Mouse (Mus musculus) heart, embryonic 15.5 days (tissue): ENCODE data around the gene Slc12a3. TPM values are rescaled to one million over a fixed set of nuclear protein-coding genes. Genes with fewer than 3 reads are reported as not detected.

Source experiments
- ATAC-seq: fragments of 200-750 bp; cut with Nextera tagmentation; replicated peaks from 2 replicates; pipeline ENCODE4 v1.8.0; 2017; ENCODE audit warnings: low read depth, moderate TSS enrichment; ENCODE audit not compliant: insufficient number of reproducible peaks, insufficient read depth, low FRiP score
- H3K27ac ChIP-seq: fragments of 300-500 bp; sonication (generic); 2 replicates; pipeline ENCODE4 v1.5.1; 2015; ENCODE audit warnings: mild to moderate bottlenecking, inconsistent platforms
- H3K27me3 ChIP-seq: fragments of 300-500 bp; sonication (generic); 2 replicates; pipeline ENCODE4 v1.6.1; 2015; ENCODE audit warnings: inconsistent platforms
- H3K36me3 ChIP-seq: fragments of 300-500 bp; sonication (generic); 2 replicates; pipeline ENCODE4 v1.6.1; 2015; ENCODE audit warnings: mild to moderate bottlenecking, inconsistent platforms
- H3K4me1 ChIP-seq: fragments of 300-500 bp; sonication (generic); replicated peaks from 2 replicates; pipeline ENCODE4 v1.6.1; 2015; ENCODE audit warnings: inconsistent platforms
- H3K4me2 ChIP-seq: fragments of 300-500 bp; sonication (generic); 2 replicates; pipeline ENCODE4 v1.6.1; 2015; ENCODE audit warnings: inconsistent platforms, mild to moderate bottlenecking, moderate library complexity
- H3K4me3 ChIP-seq: fragments of 300-500 bp; sonication (generic); 2 replicates; pipeline ENCODE4 v1.5.1; 2015; ENCODE audit warnings: mild to moderate bottlenecking, inconsistent platforms
- H3K9ac ChIP-seq: fragments of 300-500 bp; sonication (generic); 2 replicates; pipeline ENCODE4 v1.6.1; 2015; ENCODE audit warnings: mild to moderate bottlenecking, inconsistent platforms
- H3K9me3 ChIP-seq: fragments of 300-500 bp; sonication (generic); replicated peaks from 2 replicates; pipeline ENCODE4 v1.6.1; 2016; ENCODE audit warnings: inconsistent platforms
- WGBS: fragments of 180-500 bp; shearing (Covaris S2); methylation state at CpG from one replicate; pipeline ENCODE4 v1.1.7; 2015; ENCODE audit warnings: mixed read lengths; 5-methylcytosine and 5-hydroxymethylcytosine counted together
- polyA plus RNA-seq: library from polyadenylated mRNA; unstranded; fragments of >200 nt; fragmentation: Nextera tagmentation; extraction: Ambion mirVana; gene quantifications from 2 replicates; pipeline ENCODE4 v1.2.1, GENCODE M21; 2015

The Slc12a3 gene
- polyA plus RNA-seq, result 0.15 and 0.20 TPM in 2 replicates

DNA sequence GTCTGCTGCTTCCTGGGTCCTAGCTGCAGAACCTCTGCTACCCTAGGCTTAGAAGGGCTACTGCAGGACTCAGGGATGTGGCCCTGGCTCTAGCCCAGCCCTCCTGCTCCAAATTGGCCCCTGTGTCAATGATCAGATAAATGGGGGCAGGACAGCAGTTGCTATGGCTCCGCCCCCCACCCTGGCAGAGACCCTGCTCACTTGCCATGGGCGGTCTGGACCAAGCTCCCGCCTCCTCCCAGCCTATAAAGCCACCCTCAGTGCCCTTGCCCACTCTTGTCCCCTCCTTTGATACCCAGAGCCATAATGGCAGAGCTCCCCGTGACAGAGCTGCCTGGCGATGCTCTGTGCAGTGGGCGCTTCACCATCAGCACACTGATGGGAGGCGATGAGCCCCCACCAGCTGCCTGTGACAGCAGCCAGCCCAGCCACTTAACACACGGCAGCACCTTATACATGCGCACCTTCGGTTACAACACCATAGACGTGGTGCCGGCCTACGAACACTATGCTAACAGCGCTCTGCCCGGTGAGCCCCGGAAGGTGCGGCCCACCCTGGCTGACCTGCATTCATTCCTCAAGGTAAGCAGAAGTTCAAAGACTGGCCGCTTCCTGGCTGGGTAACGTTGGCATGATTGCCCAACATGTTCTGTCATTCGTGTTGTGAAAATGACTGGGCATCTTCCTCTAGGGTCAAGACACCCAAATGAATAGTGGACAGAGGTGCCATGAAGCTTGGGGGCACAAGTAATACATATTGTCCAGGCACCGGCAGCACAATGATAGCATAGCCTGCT is at the start of gene Slc12a3:
Gene Slc12a3, plus strand, starts transcription at position 270 of the 797 bp plus-strand sequence.
- Histone ChIP-seq H3K27ac (no peak within 1 kb of the TSS), H3K9ac (no peak within 1 kb of the TSS), H3K36me3 (no peaks in the 10 kb centered on the region), H3K4me3 (no peak within 1 kb of the TSS), H3K9me3 (no peaks in the 10 kb centered on the region), H3K4me2 (no peak within 1 kb of the TSS), H3K4me1 (0 out of 2 replicates have a peak, but pooled peaks cover 6% of the 10 kb centered on the region), H3K27me3 (peaks cover 19% of the 10 kb centered on the region; the same call in 1 of the 2 replicates)
- WGBS, result 75% methylated on average over 21 of the region's 21 CpGs
- ATAC-seq, result no peak

- H3K4me2 ChIP-seq, result no peak overlapping the region
- no peak overlapping the region for H3K9ac ChIP-seq
- no peaks in the 10 kb centered on the region for H3K36me3 ChIP-seq
- H3K9me3 ChIP-seq, result no peaks in the 10 kb centered on the region
- H3K27ac ChIP-seq, result no peak overlapping the region
- ATAC-seq, result no peak
- no peaks in the 10 kb centered on the region for H3K4me1 ChIP-seq
- 67% methylated on average over 5 of the region's 5 CpGs for WGBS
- H3K27me3 ChIP-seq, result no peaks in the 10 kb centered on the region
- H3K4me3 ChIP-seq, result no peak overlapping the region
Observed at GRCm38 (mm10) chr8:94280001-94280613, 48.9 kb upstream of the Slc12a3 start.

- Histone ChIP-seq H3K4me1 (no peaks in the 10 kb centered on the region), H3K4me2 (no peak overlapping the region), H3K36me3 (no peaks in the 10 kb centered on the region), H3K27me3 (no peaks in the 10 kb centered on the region), H3K4me3 (no peak overlapping the region), H3K9me3 (no peaks in the 10 kb centered on the region), H3K9ac (no peak overlapping the region), H3K27ac (no peak overlapping the region)
- ATAC-seq, result no peak
- WGBS, result 87% methylated on average over 3 of the region's 3 CpGs
Observed at GRCm38 (mm10) chr8:94282453-94282985, 46.5 kb upstream of the Slc12a3 start.

GRCm38 (mm10) chr8:94284204-94284603 is 44.8 kb upstream of the Slc12a3 start:
- WGBS, result 86% methylated on average over 7 of the region's 7 CpGs
- no peaks in the 10 kb centered on the region for H3K4me1 ChIP-seq
- ATAC-seq, result no peak

GRCm38 (mm10) chr8:94290606-94291005 is 38.4 kb upstream of the Slc12a3 start:
- ATAC-seq, result no peak
- Histone ChIP-seq H3K4me2 (no peak overlapping the region), H3K27ac (no peak overlapping the region), H3K9ac (no peak overlapping the region), H3K27me3 (no peaks in the 10 kb centered on the region), H3K36me3 (no peaks in the 10 kb centered on the region), H3K9me3 (no peaks in the 10 kb centered on the region), H3K4me3 (no peak overlapping the region), H3K4me1 (peaks cover 22% of the 10 kb centered on the region)
- 81% methylated on average over 5 of the region's 5 CpGs for WGBS

More at GRCm38 (mm10) chr8:94284204-94284603, 44.8 kb upstream of the Slc12a3 start:
- H3K36me3 ChIP-seq, result no peaks in the 10 kb centered on the region
- no peak overlapping the region for H3K4me2 ChIP-seq
- H3K9me3 ChIP-seq, result no peaks in the 10 kb centered on the region
- no peaks in the 10 kb centered on the region for H3K27me3 ChIP-seq
- H3K27ac ChIP-seq, result no peak overlapping the region
- no peak overlapping the region for H3K9ac ChIP-seq
- H3K4me3 ChIP-seq, result no peak overlapping the region

DNA sequence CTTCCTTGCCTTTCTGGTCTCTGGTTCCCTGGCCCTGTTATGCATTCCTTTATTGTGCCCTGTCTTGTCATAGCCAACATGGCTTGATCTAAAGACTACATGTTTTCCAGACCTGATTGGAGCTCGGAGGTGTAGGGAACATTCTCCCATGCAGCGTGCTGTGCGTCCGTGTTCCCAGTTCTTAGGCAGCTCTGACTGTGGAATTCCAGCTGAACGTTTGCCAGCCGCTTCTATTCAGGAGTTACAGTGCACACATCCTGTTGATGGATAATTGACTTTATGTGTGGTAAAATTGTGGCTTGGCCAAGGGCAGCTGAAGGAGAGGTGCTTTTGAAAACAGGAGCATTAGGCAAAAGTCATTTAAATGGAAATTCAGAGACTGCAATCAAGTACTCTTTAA is 36.9 kb upstream of the Slc12a3 start:
- peak overlapping the region; percentile 36; the same call in 1 of the 2 replicates for H3K4me2 ChIP-seq
- no peaks in the 10 kb centered on the region for H3K36me3 ChIP-seq
- peak; percentile 56 for ATAC-seq
- no peak overlapping the region for H3K9ac ChIP-seq
- H3K4me1 ChIP-seq, result peaks cover 33% of the 10 kb centered on the region
- WGBS, result 24% methylated on average over 6 of the region's 6 CpGs
- H3K9me3 ChIP-seq, result no peaks in the 10 kb centered on the region
- peak overlapping the region; percentile 90 for H3K27ac ChIP-seq
- H3K4me3 ChIP-seq, result no peak overlapping the region
- no peaks in the 10 kb centered on the region for H3K27me3 ChIP-seq

GRCm38 (mm10) chr8:94292626-94293025 is 36.4 kb upstream of the Slc12a3 start:
- H3K36me3 ChIP-seq, result no peaks in the 10 kb centered on the region
- peaks cover 38% of the 10 kb centered on the region for H3K4me1 ChIP-seq
- no peaks in the 10 kb centered on the region for H3K27me3 ChIP-seq
- no peak overlapping the region for H3K4me2 ChIP-seq
- no peak for ATAC-seq
- no peak overlapping the region for H3K9ac ChIP-seq
- WGBS, result 90% methylated on average over 8 of the region's 8 CpGs
- H3K27ac ChIP-seq, result peak overlapping the region; percentile 90
- no peak overlapping the region for H3K4me3 ChIP-seq
- no peaks in the 10 kb centered on the region for H3K9me3 ChIP-seq

GRCm38 (mm10) chr8:94295687-94296086 is 33.3 kb upstream of the Slc12a3 start:
- 40% methylated on average over 6 of the region's 6 CpGs for WGBS

DNA sequence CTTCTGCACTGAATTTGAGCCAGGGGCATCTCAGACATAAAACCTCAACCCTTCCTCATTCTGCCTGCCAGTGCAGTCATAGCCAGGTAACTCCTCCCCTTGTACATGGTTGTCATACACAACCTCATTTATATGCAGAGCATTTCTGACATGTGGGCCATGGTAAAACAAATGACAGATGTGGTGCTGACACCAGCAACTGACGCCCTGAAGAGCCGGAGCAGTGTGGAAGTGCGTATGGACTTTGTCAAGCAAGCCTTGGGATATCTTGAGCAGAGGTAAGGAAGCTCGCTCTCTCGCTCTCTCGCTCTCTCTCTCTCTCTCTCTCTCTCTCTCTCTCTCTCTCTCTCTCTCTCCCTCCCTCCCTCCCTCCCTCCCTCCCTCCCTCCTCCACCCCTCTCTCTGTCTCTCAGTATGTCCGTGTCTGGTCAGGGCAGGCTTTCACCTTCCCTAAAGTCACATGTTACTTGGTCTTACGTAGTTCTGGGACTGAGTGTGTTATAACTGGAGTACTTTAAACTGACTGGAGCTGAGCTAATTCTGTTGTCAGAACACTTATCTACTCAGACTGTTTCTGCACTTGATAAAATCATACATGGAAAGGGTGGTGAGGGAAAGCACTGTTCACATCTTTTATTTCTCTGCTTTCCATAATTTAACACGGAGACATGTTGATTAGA is 32.5 kb upstream of the Slc12a3 start:
- 26% methylated on average over 9 of the region's 9 CpGs for WGBS

More at GRCm38 (mm10) chr8:94295687-94296086, 33.3 kb upstream of the Slc12a3 start:
- Histone ChIP-seq H3K9me3 (no peaks in the 10 kb centered on the region), H3K27me3 (no peaks in the 10 kb centered on the region), H3K4me3 (no peak overlapping the region), H3K36me3 (no peaks in the 10 kb centered on the region), H3K27ac (peak overlapping the region; percentile 57), H3K4me2 (no peak overlapping the region), H3K4me1 (peaks cover 37% of the 10 kb centered on the region), H3K9ac (no peak overlapping the region)
- no peak for ATAC-seq

DNA sequence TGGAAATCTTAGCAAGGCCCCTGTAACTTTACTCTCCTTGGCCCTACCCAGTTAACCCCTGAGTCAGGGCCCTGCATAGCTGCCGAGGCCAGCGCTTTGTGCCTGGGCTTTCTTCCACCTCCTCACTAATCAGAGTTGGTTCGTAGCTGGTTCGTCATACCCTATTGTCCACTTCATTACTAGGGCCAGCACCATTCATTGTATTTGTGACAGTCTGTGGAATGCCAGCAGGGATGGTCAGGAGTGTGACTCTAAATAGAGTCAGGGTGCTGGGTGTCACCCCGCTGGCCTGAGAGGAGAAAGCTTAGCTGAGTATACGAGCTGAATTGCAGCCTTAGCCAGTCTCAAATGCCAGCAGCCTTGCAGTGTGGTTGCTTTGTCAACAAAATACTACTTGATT is 31.9 kb upstream of the Slc12a3 start:
- no peak overlapping the region for H3K9ac ChIP-seq
- H3K36me3 ChIP-seq, result peaks cover 4% of the 10 kb centered on the region; the same call in 1 of the 2 replicates
- 54% methylated on average over 6 of the region's 6 CpGs for WGBS
- H3K4me2 ChIP-seq, result no peak overlapping the region
- H3K27ac ChIP-seq, result peak overlapping the region; percentile 57
- peaks cover 31% of the 10 kb centered on the region for H3K4me1 ChIP-seq
- no peaks in the 10 kb centered on the region for H3K27me3 ChIP-seq
- no peak for ATAC-seq
- H3K4me3 ChIP-seq, result no peak overlapping the region
- H3K9me3 ChIP-seq, result no peaks in the 10 kb centered on the region

More for the DNA sequence above, 32.5 kb upstream of the Slc12a3 start:
- no peak overlapping the region for H3K4me2 ChIP-seq
- peak overlapping the region; percentile 57 for H3K27ac ChIP-seq
- no peaks in the 10 kb centered on the region for H3K9me3 ChIP-seq
- peaks cover 4% of the 10 kb centered on the region; the same call in 1 of the 2 replicates for H3K36me3 ChIP-seq
- H3K9ac ChIP-seq, result no peak overlapping the region
- no peaks in the 10 kb centered on the region for H3K27me3 ChIP-seq
- ATAC-seq, result peak; percentile 56; the same call in 1 of the 2 replicates
- peaks cover 37% of the 10 kb centered on the region for H3K4me1 ChIP-seq
- H3K4me3 ChIP-seq, result no peak overlapping the region

DNA sequence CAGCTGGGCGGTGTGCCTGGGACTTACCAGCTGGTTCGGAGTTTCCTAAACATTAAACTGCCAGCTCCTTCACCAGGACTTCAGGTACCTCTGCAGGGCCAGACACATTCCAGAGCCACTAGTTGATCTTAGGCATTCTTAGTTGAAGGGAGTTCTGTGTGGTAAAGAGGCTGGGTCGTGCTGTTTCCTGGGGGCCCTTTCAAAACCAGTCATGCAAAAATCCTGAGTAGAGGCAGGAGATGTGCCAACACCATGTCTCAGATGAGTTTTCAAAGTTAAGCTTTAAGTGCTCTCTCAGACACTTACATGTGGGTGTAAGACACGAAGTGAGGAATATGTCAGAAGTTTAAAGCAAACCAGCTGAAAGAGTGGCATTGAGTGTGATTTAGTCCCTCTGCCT is 28.2 kb upstream of the Slc12a3 start:
- H3K27ac ChIP-seq, result no peak overlapping the region
- no peak overlapping the region for H3K4me2 ChIP-seq
- H3K9me3 ChIP-seq, result no peaks in the 10 kb centered on the region
- no peak for ATAC-seq
- WGBS, result 69% methylated on average over 4 of the region's 4 CpGs
- peaks cover 34% of the 10 kb centered on the region for H3K36me3 ChIP-seq
- H3K4me3 ChIP-seq, result no peak overlapping the region
- no peaks in the 10 kb centered on the region for H3K27me3 ChIP-seq
- no peak overlapping the region for H3K9ac ChIP-seq
- H3K4me1 ChIP-seq, result peaks cover 15% of the 10 kb centered on the region
